ENCODE assay signal across 41 mouse cellular contexts in genomic region chr2:152599299-152599698, GRCm38 (mm10). TPM values are rescaled to one million over a fixed set of nuclear protein-coding genes. Genes with fewer than 3 reads are reported as not detected.
"Had no signal": no experiment of that assay in that cellular context is flagged by ENCODE, and none has a peak within 500 bp of the region (broad histone marks: within the 10 kb centered on the region; RNA-seq: fewer than 3 reads in every experiment).

Gene Defb45 (minus strand): TSS chr2:152599399.

- H3K36me3 ChIP-seq: heart, embryonic 13.5 days; heart, embryonic 15.5 days; hindbrain, embryonic 13.5 days; hindbrain, embryonic 15.5 days; kidney, embryonic 15.5 days; limb, embryonic 13.5 days; limb, embryonic 15.5 days; liver, embryonic 12.5 days had no signal

- DNase-seq: gastrocnemius, adult 2 months; gastrocnemius, postnatal 10 days; gastrocnemius, postnatal 25 days; heart, adult 11 months; heart, adult 2 months; heart, postnatal 14 days; heart, postnatal 36 days; kidney, adult 11 months; kidney, adult 2 months; kidney, adult 9 months; kidney, postnatal 14 days; kidney, postnatal 36 days; left cerebral cortex, postnatal 4 days had no signal

- H3K4me1 ChIP-seq: heart, embryonic 13.5 days; heart, embryonic 15.5 days; hindbrain, embryonic 13.5 days; hindbrain, embryonic 15.5 days; kidney, embryonic 15.5 days; limb, embryonic 13.5 days; limb, embryonic 15.5 days; liver, embryonic 12.5 days had no signal

- H3K27me3 ChIP-seq: heart, embryonic 13.5 days; heart, embryonic 15.5 days; hindbrain, embryonic 13.5 days; hindbrain, embryonic 15.5 days; kidney, embryonic 15.5 days; limb, embryonic 13.5 days; limb, embryonic 15.5 days; liver, embryonic 12.5 days had no signal

- H3K4me3 ChIP-seq: gastrocnemius, adult 2 months; heart, adult 2 months; heart, embryonic 13.5 days; heart, embryonic 15.5 days; hindbrain, embryonic 13.5 days; hindbrain, embryonic 15.5 days; kidney, embryonic 15.5 days; layer of hippocampus, adult 2 months; limb, embryonic 13.5 days; limb, embryonic 15.5 days; liver, embryonic 12.5 days had no signal

- H3K27ac ChIP-seq: gastrocnemius, adult 2 months; heart, adult 2 months; heart, embryonic 13.5 days; heart, embryonic 15.5 days; hindbrain, embryonic 13.5 days; hindbrain, embryonic 15.5 days; hindbrain, postnatal 0 days; kidney, embryonic 15.5 days; kidney, postnatal 0 days; layer of hippocampus, adult 2 months; limb, embryonic 13.5 days; limb, embryonic 15.5 days; liver, embryonic 12.5 days had no signal

RNA-seq across cellular contexts. Expression of gene Defb45, which starts in this region (rescaled TPM):
- total RNA-seq: gastrocnemius, adult 2 months; gastrocnemius, postnatal 10 days; gastrocnemius, postnatal 25 days; gastrocnemius, postnatal 4 days; heart, adult 2 months; heart, postnatal 14 days; heart, postnatal 36 days; hematopoietic stem cell, adult 5-6 weeks; hindbrain, postnatal 0 days; layer of hippocampus, adult 2 months; layer of hippocampus, postnatal 10 days; layer of hippocampus, postnatal 25 days; left cerebral cortex, adult 18-20 months; left cerebral cortex, adult 8-10 months; left cerebral cortex, postnatal 10 days; left cerebral cortex, postnatal 25 days; left cerebral cortex, postnatal 4 days; liver, adult 2 months had no signal
- polyA plus RNA-seq: frontal cortex, adult 2 months; heart, adult 2 months; heart, embryonic 11.5 days; heart, embryonic 13.5 days; heart, embryonic 15.5 days; heart, postnatal 0 days; hindbrain, embryonic 11.5 days; hindbrain, embryonic 13.5 days; hindbrain, embryonic 15.5 days; hindbrain, postnatal 0 days; intestine, embryonic 14.5 days; intestine, embryonic 16.5 days; kidney, adult 2 months; kidney, embryonic 15.5 days; kidney, postnatal 0 days; large intestine, adult 2 months; limb, embryonic 11.5 days; limb, embryonic 13.5 days; limb, embryonic 15.5 days; liver, adult 2 months; liver, embryonic 12.5 days had no signal
